Mouse (Mus musculus): ENCODE results near the gene Gm9780. TPM values are rescaled to one million over a fixed set of nuclear protein-coding genes. Genes with fewer than 3 reads are reported as not detected.

Gene Gm9780
- polyA plus RNA-seq, 1 experiment: 59.0 TPM

Other genes with a start within 250 kb of the Gm9780 start
- gene Anxa11, start 200.6 kb downstream of the Gm9780 start, polyA plus RNA-seq (2012; rRNA removed): 113 and 122 TPM in 2 replicates
- gene Plac9a, start 139.6 kb downstream of the Gm9780 start, polyA plus RNA-seq (2012; rRNA removed): 1.3 TPM in 1 of 2 replicates, not detected in the other
- 2.4 and 3.5 TPM in 2 replicates for gene Tmem254a, start 115.0 kb downstream of the Gm9780 start, polyA plus RNA-seq (2012; rRNA removed)
- not detected in 2 replicates for gene Cphx1, start 104.4 kb downstream of the Gm9780 start, polyA plus RNA-seq (2012; rRNA removed)
- gene Duxbl1, start 64.1 kb downstream of the Gm9780 start, polyA plus RNA-seq (2012; rRNA removed): 0.54 and 0.82 TPM in 2 replicates
- 19.0 and 27.1 TPM in 2 replicates for gene Tmem254c, start 24.6 kb upstream of the Gm9780 start, polyA plus RNA-seq (2012; rRNA removed)
- gene Cphx2, start 38.8 kb upstream of the Gm9780 start, polyA plus RNA-seq (2012; rRNA removed): not detected in 2 replicates
- gene Cphx3, start 39.6 kb upstream of the Gm9780 start, polyA plus RNA-seq (2012; rRNA removed): not detected in 2 replicates
- 0.22 and 1.4 TPM in 2 replicates for gene Duxbl2, start 75.6 kb upstream of the Gm9780 start, polyA plus RNA-seq (2012; rRNA removed)
- 4.3 and 12.3 TPM in 2 replicates for gene Plac9b, start 139.8 kb upstream of the Gm9780 start, polyA plus RNA-seq (2012; rRNA removed)
- gene Tmem254b, start 164.3 kb upstream of the Gm9780 start, polyA plus RNA-seq (2012; rRNA removed): 19.6 and 20.7 TPM in 2 replicates
- gene Duxbl3, start 215.3 kb upstream of the Gm9780 start, polyA plus RNA-seq (2012; rRNA removed): 0.51 and 0.75 TPM in 2 replicates

Data from thymus, adult 2 months (tissue).